7 mouse cellular contexts compared by ENCODE assay signal in genomic region chr4:152096927-152097326, GRCm38 (mm10). TPM values are rescaled to one million over a fixed set of nuclear protein-coding genes. Genes with fewer than 3 reads are reported as not detected.
DNase-seq lines count a peak whose midpoint lies in the region; ATAC-seq and TF ChIP-seq lines count a peak whose summit lies in the region.

No protein-coding gene starts in this region.

- H3K27me3 ChIP-seq in lung, postnatal 0 days (replicated peaks; ENCODE audit: insufficient read depth, low read length) = no peaks in the 10 kb centered on the region
- no peaks in the 10 kb centered on the region for H3K27me3 ChIP-seq in heart, embryonic 16.5 days (ENCODE audit: control insufficient read depth, insufficient read depth, low read length)
- H3K27me3 ChIP-seq in liver, embryonic 11.5 days (replicated peaks; ENCODE audit: control insufficient read depth, insufficient read depth, low read length) = no peaks in the 10 kb centered on the region
- H3K27me3 ChIP-seq in stomach, postnatal 0 days (ENCODE audit: control insufficient read depth, insufficient read depth, low read length) = no peaks in the 10 kb centered on the region

- H3K27ac ChIP-seq in lung, postnatal 0 days (ENCODE audit: low read length) = peak overlapping the region; percentile 78
- peak overlapping the region; percentile 84 for H3K27ac ChIP-seq in heart, embryonic 16.5 days (ENCODE audit: low read length)
- H3K27ac ChIP-seq in liver, embryonic 11.5 days (ENCODE audit: low read depth, low read length) = no peak overlapping the region
- H3K27ac ChIP-seq in stomach, postnatal 0 days (replicated peaks) = peak overlapping the region; percentile 71

- H3K4me1 ChIP-seq in lung, postnatal 0 days (ENCODE audit: insufficient read depth, low read depth, low read length) = peaks cover 8% of the 10 kb centered on the region
- H3K4me1 ChIP-seq in heart, embryonic 16.5 days (ENCODE audit: control insufficient read depth, insufficient read depth, low read length) = peaks cover 33% of the 10 kb centered on the region
- H3K4me1 ChIP-seq in liver, embryonic 11.5 days (replicated peaks; ENCODE audit: control insufficient read depth, insufficient read depth, low read length) = peaks cover 40% of the 10 kb centered on the region
- no peaks in the 10 kb centered on the region; the same call in 1 of the 2 replicates for H3K4me1 ChIP-seq in stomach, postnatal 0 days (replicated peaks; ENCODE audit: control insufficient read depth, insufficient read depth)

- no peak for TF ChIP-seq EP300 in lung, postnatal 0 days (IDR thresholded peaks at IDR 0.05)
- no peak for TF ChIP-seq EP300 in stomach, postnatal 0 days (optimal IDR thresholded peaks at IDR 0.05)

- peak; percentile 22; the same call in 1 of the 2 replicates for ATAC-seq in lung, postnatal 0 days
- ATAC-seq in heart, embryonic 16.5 days (replicated peaks; ENCODE audit: extremely low read depth, insufficient read depth, low FRiP score) = peak; percentile 25
- ATAC-seq in liver, embryonic 11.5 days (replicated peaks; ENCODE audit: low FRiP score) = no peak
- peak; percentile 13; the same call in 1 of the 2 replicates for ATAC-seq in stomach, postnatal 0 days (ENCODE audit: low FRiP score, low TSS enrichment)
- ATAC-seq in megakaryocyte, adult 5-6 weeks (ENCODE audit: poor library complexity, severe bottlenecking) = no peak

- H3K36me3 ChIP-seq in lung, postnatal 0 days (ENCODE audit: insufficient read depth, low read length) = no peaks in the 10 kb centered on the region
- H3K36me3 ChIP-seq in heart, embryonic 16.5 days (ENCODE audit: control insufficient read depth, insufficient read depth) = no peaks in the 10 kb centered on the region
- H3K36me3 ChIP-seq in liver, embryonic 11.5 days (ENCODE audit: control insufficient read depth, insufficient read depth, low read length) = 0 out of 2 replicates have a peak, but pooled peaks cover under 1% of the 10 kb centered on the region
- H3K36me3 ChIP-seq in stomach, postnatal 0 days (ENCODE audit: control insufficient read depth, insufficient read depth, low read length) = 0 out of 2 replicates have a peak, but pooled peaks cover under 1% of the 10 kb centered on the region

- 42% methylated on average over 5 of the region's 6 CpGs for WGBS in lung, postnatal 0 days
- 43% methylated on average over 6 of the region's 6 CpGs for WGBS in heart, embryonic 16.5 days
- WGBS in liver, embryonic 11.5 days = 41% methylated on average over 6 of the region's 6 CpGs
- 51% methylated on average over 6 of the region's 6 CpGs for WGBS in stomach, postnatal 0 days

- H3K9me3 ChIP-seq in lung, postnatal 0 days (ENCODE audit: low read length) = no peaks in the 10 kb centered on the region
- no peaks in the 10 kb centered on the region for H3K9me3 ChIP-seq in heart, embryonic 16.5 days (replicated peaks; ENCODE audit: control insufficient read depth, low read length)
- no peaks in the 10 kb centered on the region for H3K9me3 ChIP-seq in liver, embryonic 11.5 days (ENCODE audit: control insufficient read depth, low read length)
- H3K9me3 ChIP-seq in stomach, postnatal 0 days (ENCODE audit: control insufficient read depth, low read length) = no peaks in the 10 kb centered on the region

- no peak for DNase-seq in lung, postnatal 0 days (ENCODE audit: low spot score)
- DNase-seq in lung, postnatal 25 days (ENCODE audit: low spot score) = no peak
- DNase-seq in liver, embryonic 11.5 days (ENCODE audit: low spot score) = no peak
- DNase-seq in stomach, postnatal 0 days (ENCODE audit: low spot score) = no peak
- DNase-seq in left cerebral cortex, postnatal 25 days (ENCODE audit: low spot score in 2 of 2) = no peak

- TF ChIP-seq CTCF in lung, postnatal 0 days (IDR thresholded peaks at IDR 0.05) = no peak
- TF ChIP-seq CTCF in stomach, postnatal 0 days (IDR thresholded peaks at IDR 0.05; ENCODE audit: low read depth) = no peak

- intact Hi-C loops in left cerebral cortex, postnatal 25 days (cut with DNase I) = no loop called here

- H3K9ac ChIP-seq in lung, postnatal 0 days (replicated peaks; ENCODE audit: low read depth) = peak overlapping the region; percentile 43
- H3K9ac ChIP-seq in heart, embryonic 16.5 days (ENCODE audit: low read length) = peak overlapping the region; percentile 69
- H3K9ac ChIP-seq in liver, embryonic 11.5 days (ENCODE audit: low read depth, low read length) = peak overlapping the region; percentile 4; the same call in 1 of the 2 replicates
- H3K9ac ChIP-seq in stomach, postnatal 0 days (ENCODE audit: low read length) = peak overlapping the region; percentile 41; the same call in 1 of the 2 replicates

- peak overlapping the region; percentile 52 for H3K4me2 ChIP-seq in lung, postnatal 0 days (replicated peaks; ENCODE audit: low read depth, low read length)
- H3K4me2 ChIP-seq in heart, embryonic 16.5 days (ENCODE audit: low read depth, low read length) = peak overlapping the region; percentile 54
- H3K4me2 ChIP-seq in liver, embryonic 11.5 days = peak overlapping the region; percentile 42
- H3K4me2 ChIP-seq in stomach, postnatal 0 days (replicated peaks; ENCODE audit: low read depth) = peak overlapping the region; percentile 29

- H3K4me3 ChIP-seq in lung, postnatal 0 days (ENCODE audit: low read depth, low read length) = peak overlapping the region; percentile 31
- peak overlapping the region; percentile 44 for H3K4me3 ChIP-seq in heart, embryonic 16.5 days (ENCODE audit: low read length)
- peak overlapping the region; percentile 22 for H3K4me3 ChIP-seq in liver, embryonic 11.5 days (ENCODE audit: low read depth, low read length)
- peak overlapping the region; percentile 21 for H3K4me3 ChIP-seq in stomach, postnatal 0 days (ENCODE audit: low read depth, low read length)

RNA-seq across cellular contexts. Expression of gene Tnfrsf25, which starts 18.8 kb away (rescaled TPM):
- 1.2 and 1.4 TPM in 2 replicates for polyA plus RNA-seq in lung, postnatal 0 days (2015; fragmentation: Nextera tagmentation; extraction: Ambion mirVana)
- 0.77 and 1.4 TPM in 2 replicates for polyA plus RNA-seq in heart, embryonic 16.5 days (2015; fragmentation: Nextera tagmentation; extraction: Ambion mirVana)
- 0.90 and 1.3 TPM in 2 replicates for polyA plus RNA-seq in liver, embryonic 11.5 days (2014; fragmentation: Nextera tagmentation; extraction: Ambion mirVana)
- 0.49 and 0.96 TPM in 2 replicates for polyA plus RNA-seq in stomach, postnatal 0 days (2015; fragmentation: Nextera tagmentation; extraction: Ambion mirVana)
- 0.13 and 0.25 TPM in 2 replicates for total RNA-seq in megakaryocyte, adult 5-6 weeks (2015)
- total RNA-seq in megakaryocyte, adult 5-6 weeks (2017) = 0.18 and 2.8 TPM in 2 replicates
- 10 to 100 TPM; 13.5 to 18.0 TPM for total RNA-seq in left cerebral cortex, postnatal 25 days (2021)

RNA-seq across cellular contexts. Expression of gene Plekhg5, which starts 24.6 kb away (rescaled TPM):
- 17.4 and 18.8 TPM in 2 replicates for polyA plus RNA-seq in lung, postnatal 0 days (2015; fragmentation: Nextera tagmentation; extraction: Ambion mirVana)
- 11.9 and 13.4 TPM in 2 replicates for polyA plus RNA-seq in heart, embryonic 16.5 days (2015; fragmentation: Nextera tagmentation; extraction: Ambion mirVana)
- polyA plus RNA-seq in liver, embryonic 11.5 days (2014; fragmentation: Nextera tagmentation; extraction: Ambion mirVana) = 8.4 and 8.9 TPM in 2 replicates
- 6.4 and 7.5 TPM in 2 replicates for polyA plus RNA-seq in stomach, postnatal 0 days (2015; fragmentation: Nextera tagmentation; extraction: Ambion mirVana)
- 1.7 and 2.6 TPM in 2 replicates for total RNA-seq in megakaryocyte, adult 5-6 weeks (2015)
- 3.0 and 3.6 TPM in 2 replicates for total RNA-seq in megakaryocyte, adult 5-6 weeks (2017)
- total RNA-seq in left cerebral cortex, postnatal 25 days (2021) = 10 to 100 TPM; 72.1 to 93.5 TPM

RNA-seq across cellular contexts. Expression of gene Espn, which starts 55.2 kb away (rescaled TPM):
- polyA plus RNA-seq in lung, postnatal 0 days (2015; fragmentation: Nextera tagmentation; extraction: Ambion mirVana) = 2.0 and 3.1 TPM in 2 replicates
- 1.3 and 1.5 TPM in 2 replicates for polyA plus RNA-seq in heart, embryonic 16.5 days (2015; fragmentation: Nextera tagmentation; extraction: Ambion mirVana)
- 4.1 and 5.3 TPM in 2 replicates for polyA plus RNA-seq in liver, embryonic 11.5 days (2014; fragmentation: Nextera tagmentation; extraction: Ambion mirVana)
- 13.8 and 14.4 TPM in 2 replicates for polyA plus RNA-seq in stomach, postnatal 0 days (2015; fragmentation: Nextera tagmentation; extraction: Ambion mirVana)
- total RNA-seq in megakaryocyte, adult 5-6 weeks (2015) = 1.2 and 1.4 TPM in 2 replicates
- 0.22 and 0.24 TPM in 2 replicates for total RNA-seq in megakaryocyte, adult 5-6 weeks (2017)
- total RNA-seq in left cerebral cortex, postnatal 25 days (2021) = 1 to 10 TPM in 1 of 2 experiments, under 1 TPM in 1; 0.73 to 1.2 TPM

RNA-seq across cellular contexts. Expression of gene Nol9, which starts 57.8 kb away (rescaled TPM):
- polyA plus RNA-seq in lung, postnatal 0 days (2015; fragmentation: Nextera tagmentation; extraction: Ambion mirVana) = 10.0 and 11.3 TPM in 2 replicates
- 17.1 and 17.8 TPM in 2 replicates for polyA plus RNA-seq in heart, embryonic 16.5 days (2015; fragmentation: Nextera tagmentation; extraction: Ambion mirVana)
- 53.3 and 59.4 TPM in 2 replicates for polyA plus RNA-seq in liver, embryonic 11.5 days (2014; fragmentation: Nextera tagmentation; extraction: Ambion mirVana)
- polyA plus RNA-seq in stomach, postnatal 0 days (2015; fragmentation: Nextera tagmentation; extraction: Ambion mirVana) = 11.2 and 12.0 TPM in 2 replicates
- total RNA-seq in megakaryocyte, adult 5-6 weeks (2015) = 10.1 and 11.1 TPM in 2 replicates
- 10.8 and 15.5 TPM in 2 replicates for total RNA-seq in megakaryocyte, adult 5-6 weeks (2017)
- total RNA-seq in left cerebral cortex, postnatal 25 days (2021) = 10 to 100 TPM; 16.5 to 18.8 TPM

RNA-seq across cellular contexts. Expression of gene Tas1r1, which starts 58.6 kb away (rescaled TPM):
- polyA plus RNA-seq in lung, postnatal 0 days (2015; fragmentation: Nextera tagmentation; extraction: Ambion mirVana) = 0.21 and 0.35 TPM in 2 replicates
- polyA plus RNA-seq in heart, embryonic 16.5 days (2015; fragmentation: Nextera tagmentation; extraction: Ambion mirVana) = 0.29 and 0.39 TPM in 2 replicates
- 0.18 and 0.21 TPM in 2 replicates for polyA plus RNA-seq in liver, embryonic 11.5 days (2014; fragmentation: Nextera tagmentation; extraction: Ambion mirVana)
- polyA plus RNA-seq in stomach, postnatal 0 days (2015; fragmentation: Nextera tagmentation; extraction: Ambion mirVana) = 0.12 and 0.16 TPM in 2 replicates
- total RNA-seq in megakaryocyte, adult 5-6 weeks (2015) = 0.11 and 0.16 TPM in 2 replicates
- not detected in 2 replicates for total RNA-seq in megakaryocyte, adult 5-6 weeks (2017)
- total RNA-seq in left cerebral cortex, postnatal 25 days (2021) = under 1 TPM; 0.37 to 0.76 TPM

Comparison
In these comparisons a context has a peak if more than half of its experiments do, and no peak if none do; other contexts are left out.
1. ATAC-seq: peak in lung, postnatal 0 days (single experiment), heart, embryonic 16.5 days (single experiment) and stomach, postnatal 0 days (single experiment); none in liver, embryonic 11.5 days (single experiment) and megakaryocyte, adult 5-6 weeks (single experiment).
2. H3K9ac ChIP-seq: peak in every context shown above with its lines; median percentile 69 in heart, embryonic 16.5 days; 43 in lung, postnatal 0 days; 41 in stomach, postnatal 0 days; 4 in liver, embryonic 11.5 days.
3. Peak in every context shown above with its lines, with median percentiles within 50 percentile points of each other: H3K4me2 ChIP-seq and H3K4me3 ChIP-seq.